Mouse (Mus musculus) megakaryocyte, embryonic 14.5 days (primary cell): ENCODE data around the gene Kdelc2. TPM values are rescaled to one million over a fixed set of nuclear protein-coding genes. Genes with fewer than 3 reads are reported as not detected.

ENCODE experiments used
- H3K27me3 ChIP-seq: replicated peaks from 2 replicates; pipeline ENCODE3; 2012; ENCODE audit warnings: inconsistent platforms
- H3K36me3 ChIP-seq: replicated peaks from 2 replicates; pipeline ENCODE3; 2012; ENCODE audit warnings: low read length, inconsistent platforms, mixed read lengths
- H3K4me1 ChIP-seq: 2 replicates; pipeline ENCODE4 v1.6.1; 2012; ENCODE audit warnings: inconsistent platforms
- H3K4me3 ChIP-seq: replicated peaks from 2 replicates; pipeline ENCODE3; 2012; ENCODE audit warnings: moderate library complexity, mild to moderate bottlenecking, inconsistent platforms
- H3K9me3 ChIP-seq: 2 replicates; pipeline ENCODE4 v1.6.1; 2012; ENCODE audit warnings: inconsistent platforms
- FLI1 ChIP-seq: IDR thresholded peaks from 2 replicates; pipeline ENCODE4 v1.6.1; 2012; ENCODE audit warnings: low read length, inconsistent platforms, mixed read lengths
- GATA1 ChIP-seq: IDR thresholded peaks from 3 replicates; pipeline ENCODE4 v1.6.1; 2012; ENCODE audit warnings: mixed read lengths, low read length, inconsistent platforms, borderline replicate concordance
- polyA plus RNA-seq: library from polyadenylated mRNA; stranded (reverse); fragments of >175 nt; gene quantifications from 2 replicates; pipeline ENCODE4 v1.2.3, GENCODE M21; 2012; ENCODE audit warnings: low replicate concordance; ENCODE audit not compliant: insufficient read depth

The Kdelc2 gene
- polyA plus RNA-seq, 1 experiment: 0.48 TPM

DNA sequence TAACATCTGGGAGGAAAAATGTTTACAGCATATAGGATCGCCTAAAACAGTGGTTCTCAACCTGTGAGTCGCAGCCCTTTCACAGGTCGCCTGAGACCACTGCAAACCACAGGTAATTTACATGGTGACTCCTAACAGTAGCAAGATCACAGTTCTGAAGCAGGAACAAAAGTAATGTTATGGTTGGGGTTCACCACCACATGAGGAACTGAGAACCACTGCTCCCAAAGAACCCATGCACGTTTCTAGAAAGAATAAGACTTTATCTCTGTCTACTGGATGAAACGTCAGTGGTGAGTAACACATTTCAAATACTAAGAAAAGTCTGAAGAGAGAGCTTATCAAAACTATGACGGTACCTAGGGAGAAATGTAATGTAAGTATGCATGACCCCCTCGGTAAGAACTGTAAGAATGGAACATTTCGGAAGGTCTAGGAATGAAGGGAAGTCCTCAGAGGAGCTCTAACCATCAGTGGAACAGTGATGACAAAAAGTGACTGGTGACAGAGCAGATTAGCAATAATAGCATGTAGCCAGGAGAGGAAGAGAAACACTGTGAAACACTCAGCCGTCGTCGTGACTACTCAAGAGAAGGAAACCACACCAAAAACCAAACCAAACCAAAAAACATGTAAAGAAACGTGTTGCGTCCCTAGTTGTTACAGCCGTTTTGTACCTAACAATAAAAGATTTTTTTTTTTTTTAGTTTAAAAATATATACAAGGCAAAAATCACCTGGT, 52.2 kb downstream of the Kdelc2 start:
- Histone ChIP-seq H3K4me1 (peaks cover 17% of the 10 kb centered on the region), H3K4me3 (no peak overlapping the region), H3K27me3 (no peaks in the 10 kb centered on the region), H3K9me3 (no peaks in the 10 kb centered on the region), H3K36me3 (peaks cover 48% of the 10 kb centered on the region)
- TF ChIP-seq FLI1 (no peak), GATA1 (no peak)

DNA sequence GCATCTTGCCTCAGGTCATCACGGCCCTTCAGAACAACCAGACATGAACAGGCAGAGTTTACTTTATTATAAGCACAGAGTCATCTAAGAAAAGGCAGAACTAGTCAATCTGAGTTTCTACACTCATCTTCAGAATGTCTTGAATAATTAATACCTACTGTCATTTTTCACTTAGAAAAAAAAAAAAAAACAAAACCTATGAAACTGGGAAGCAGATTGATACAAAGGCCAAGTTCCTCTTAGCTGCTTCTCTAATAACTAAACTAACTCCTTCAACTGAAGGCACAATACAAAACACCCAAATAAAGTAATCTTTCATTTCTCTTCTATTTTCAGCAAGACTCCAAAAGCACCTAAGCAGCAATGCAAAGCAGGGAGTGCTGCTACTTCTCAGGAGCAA, 66.8 kb downstream of the Kdelc2 start:
- Histone ChIP-seq H3K4me3 (no peak overlapping the region), H3K36me3 (peaks cover 83% of the 10 kb centered on the region), H3K4me1 (0 out of 2 replicates have a peak, but pooled peaks cover 5% of the 10 kb centered on the region), H3K9me3 (no peaks in the 10 kb centered on the region), H3K27me3 (no peaks in the 10 kb centered on the region)
- TF ChIP-seq FLI1: no peak
- no peak for TF ChIP-seq GATA1

Other genes with a start within 250 kb of the Kdelc2 start
- 3.9 and 4.8 TPM in 2 replicates for gene Ddx10, start 136.0 kb upstream of the Kdelc2 start, polyA plus RNA-seq
- 0.36 TPM in 1 of 2 replicates, not detected in the other for gene Exph5, start 82.4 kb upstream of the Kdelc2 start, polyA plus RNA-seq
- not detected in 2 replicates for gene 4930550C14Rik, start 18.3 kb downstream of the Kdelc2 start, polyA plus RNA-seq
- gene Atm, start 152.7 kb downstream of the Kdelc2 start, polyA plus RNA-seq: 0.06 TPM in 1 of 2 replicates, not detected in the other
- gene Npat, start 153.0 kb downstream of the Kdelc2 start, polyA plus RNA-seq: 0.26 and 0.66 TPM in 2 replicates
- gene Acat1, start 226.4 kb downstream of the Kdelc2 start, polyA plus RNA-seq: 34.4 and 110 TPM in 2 replicates